Mouse (Mus musculus): ENCODE measurements around the gene Krt12.

Gene Krt12

GRCm38 (mm10) chr11:99422159-99422558 lies at the start of gene Krt12:
Krt12 (minus strand) TSS chr11:99422259.
- in situ Hi-C loops (cut with MboI, MseI) = no loop called here

GRCm38 (mm10) chr11:99469228-99469627 lies 47.2 kb upstream of the Krt12 start:
- in situ Hi-C loops (cut with MboI, MseI) = loop anchor here (5.0 to 10.0 kb wide), 2 partner anchors 536 to 828 kb away; no protein-coding TSS in a partner anchor

GRCm38 (mm10) chr11:99468566-99468965 lies 46.5 kb upstream of the Krt12 start:
- in situ Hi-C loops (cut with MboI, MseI) = loop anchor here (5.0 to 10.0 kb wide), 2 partner anchors 536 to 829 kb away; no protein-coding TSS in a partner anchor

GRCm38 (mm10) chr11:99466316-99466715 lies 44.3 kb upstream of the Krt12 start:
- in situ Hi-C loops (cut with MboI, MseI) = loop anchor here (5.0 to 10.0 kb wide), 2 partner anchors 538 to 831 kb away; no protein-coding TSS in a partner anchor

- in situ Hi-C loops (cut with MboI, MseI) = loop anchor here (5.0 to 10.0 kb wide), 3 partner anchors 83 to 832 kb away; no protein-coding TSS in a partner anchor
Observed at GRCm38 (mm10) chr11:99464836-99465235, 42.8 kb upstream of the Krt12 start.

GRCm38 (mm10) chr11:99463155-99463554 lies 41.1 kb upstream of the Krt12 start:
- in situ Hi-C loops (cut with MboI, MseI) = loop anchor here (5.0 to 10.0 kb wide), 2 partner anchors 81 to 542 kb away; no protein-coding TSS in a partner anchor

- in situ Hi-C loops (cut with MboI, MseI) = loop anchor here (5.0 to 10.0 kb wide), 2 partner anchors 79 to 543 kb away; no protein-coding TSS in a partner anchor
Observed at GRCm38 (mm10) chr11:99461736-99462135, 39.7 kb upstream of the Krt12 start.

GRCm38 (mm10) chr11:99458887-99459286 lies 36.8 kb upstream of the Krt12 start:
- in situ Hi-C loops (cut with MboI, MseI) = no loop called here

GRCm38 (mm10) chr11:99454759-99455158 lies 32.7 kb upstream of the Krt12 start:
- in situ Hi-C loops (cut with MboI, MseI) = no loop called here

- in situ Hi-C loops (cut with MboI, MseI) = no loop called here
Observed at GRCm38 (mm10) chr11:99454044-99454443, 32.0 kb upstream of the Krt12 start.

- in situ Hi-C loops (cut with MboI, MseI) = no loop called here
Observed at GRCm38 (mm10) chr11:99448769-99449168, 26.7 kb upstream of the Krt12 start.

GRCm38 (mm10) chr11:99441220-99441619 lies 19.2 kb upstream of the Krt12 start:
- in situ Hi-C loops (cut with MboI, MseI) = no loop called here

GRCm38 (mm10) chr11:99439465-99439864 lies 17.4 kb upstream of the Krt12 start:
- in situ Hi-C loops (cut with MboI, MseI) = no loop called here

GRCm38 (mm10) chr11:99437972-99438371 lies 15.9 kb upstream of the Krt12 start, which contains the start of gene Krt20:
Krt20 (minus strand) TSS chr11:99438150.
- in situ Hi-C loops (cut with MboI, MseI) = no loop called here

GRCm38 (mm10) chr11:99436625-99437024 lies 14.6 kb upstream of the Krt12 start:
- in situ Hi-C loops (cut with MboI, MseI) = no loop called here

GRCm38 (mm10) chr11:99430670-99431069 lies 8.6 kb upstream of the Krt12 start:
- in situ Hi-C loops (cut with MboI, MseI) = no loop called here

GRCm38 (mm10) chr11:99420586-99420985 lies 1.5 kb downstream of the Krt12 start:
- in situ Hi-C loops (cut with MboI, MseI) = no loop called here

GRCm38 (mm10) chr11:99417819-99418218 lies 4.2 kb downstream of the Krt12 start:
- in situ Hi-C loops (cut with MboI, MseI) = no loop called here

GRCm38 (mm10) chr11:99416902-99417301 lies 5.2 kb downstream of the Krt12 start:
- in situ Hi-C loops (cut with MboI, MseI) = no loop called here

- in situ Hi-C loops (cut with MboI, MseI) = no loop called here
Observed at GRCm38 (mm10) chr11:99414463-99415147, 7.5 kb downstream of the Krt12 start.

GRCm38 (mm10) chr11:99413247-99413646 lies 8.8 kb downstream of the Krt12 start:
- in situ Hi-C loops (cut with MboI, MseI) = no loop called here

GRCm38 (mm10) chr11:99406186-99406585 lies 15.9 kb downstream of the Krt12 start:
- in situ Hi-C loops (cut with MboI, MseI) = no loop called here

- in situ Hi-C loops (cut with MboI, MseI) = no loop called here
Observed at GRCm38 (mm10) chr11:99399956-99400549, 22.0 kb downstream of the Krt12 start.

Measured in T-helper 2 cell (primary cell).